Mouse (Mus musculus) forebrain, embryonic 14.5 days (tissue): ENCODE measurements around the gene Ncbp3. TPM values are rescaled to one million over a fixed set of nuclear protein-coding genes. Genes with fewer than 3 reads are reported as not detected.

Experiments
- ATAC-seq: fragments of 200-750 bp; cut with Nextera tagmentation; 2 replicates; pipeline ENCODE4 v1.8.0; 2017; ENCODE audit warnings: mild to moderate bottlenecking, moderate library complexity
- DNase-seq: peaks from one replicate; pipeline ENCODE4 v3.0.0-alpha.2; 2015; ENCODE audit warnings: low spot score
- H3K27ac ChIP-seq: fragments of 300-500 bp; sonication (generic); 2 replicates; pipeline ENCODE4 v1.5.1; 2014; ENCODE audit warnings: low read depth, mild to moderate bottlenecking, control low read depth, low read length, moderate library complexity
- H3K27me3 ChIP-seq: fragments of 300-500 bp; sonication (generic); replicated peaks from 2 replicates; pipeline ENCODE4 v1.6.1; 2014; ENCODE audit warnings: low read length, control low read depth, mixed read lengths; ENCODE audit not compliant: control insufficient read depth, insufficient read depth
- H3K36me3 ChIP-seq: fragments of 300-500 bp; sonication (generic); 2 replicates; pipeline ENCODE4 v1.6.1; 2014; ENCODE audit warnings: low read length, control low read depth; ENCODE audit not compliant: control insufficient read depth, insufficient read depth
- H3K4me1 ChIP-seq: fragments of 300-500 bp; sonication (generic); 2 replicates; pipeline ENCODE4 v1.6.1; 2014; ENCODE audit warnings: antibody characterized with exemption, low read length, control low read depth; ENCODE audit not compliant: control insufficient read depth, insufficient read depth
- H3K4me2 ChIP-seq: fragments of 300-500 bp; sonication (generic); 2 replicates; pipeline ENCODE4 v1.6.1; 2014; ENCODE audit warnings: mild to moderate bottlenecking, control low read depth, low read length
- H3K4me3 ChIP-seq: fragments of 300-500 bp; sonication (generic); 2 replicates; pipeline ENCODE4 v1.5.1; 2014; ENCODE audit warnings: low read depth, low read length, control low read depth
- H3K9ac ChIP-seq: fragments of 300-500 bp; sonication (generic); 2 replicates; pipeline ENCODE4 v1.6.1; 2014; ENCODE audit warnings: mild to moderate bottlenecking, low read length, control low read depth, moderate library complexity
- H3K9me3 ChIP-seq: fragments of 300-500 bp; sonication (generic); replicated peaks from 2 replicates; pipeline ENCODE4 v1.6.1; 2016; ENCODE audit warnings: low read length, control low read depth, mixed read lengths; ENCODE audit not compliant: control insufficient read depth
- WGBS: fragments of 180-500 bp; shearing (Covaris S2); extraction: QIAGEN DNeasy Blood & Tissue Kit; methylation state at CpG from one replicate; pipeline ENCODE4 v1.1.7; 2014; 5-methylcytosine and 5-hydroxymethylcytosine counted together
- polyA plus RNA-seq: library from polyadenylated mRNA; unstranded; fragments of >200 nt; fragmentation: Nextera tagmentation; extraction: Ambion mirVana; gene quantifications from 2 replicates; pipeline ENCODE4 v1.2.1, GENCODE M21; 2014

Gene Ncbp3
- polyA plus RNA-seq, 1 experiment from 2014 or later = 5.7 TPM

DNA sequence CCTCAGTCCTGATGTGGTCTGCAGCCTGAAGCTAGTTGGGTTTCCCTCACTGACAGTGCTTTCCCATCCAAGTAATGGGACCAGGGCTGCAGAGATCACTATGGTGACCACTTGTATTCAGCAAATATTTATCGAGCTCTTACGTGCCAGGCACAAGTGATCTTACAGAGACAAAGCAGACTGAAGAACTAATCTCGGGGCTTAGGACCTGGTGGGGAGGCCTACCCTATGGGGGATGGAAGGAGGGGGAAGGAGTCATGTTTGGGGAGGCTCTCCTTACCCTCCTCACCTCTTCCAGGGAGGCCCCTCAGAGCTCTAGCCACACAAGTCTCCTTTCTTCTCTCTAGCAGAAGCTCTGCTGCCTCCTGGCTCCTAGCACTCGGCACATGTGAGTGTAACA lies 23.8 kb upstream of the Ncbp3 start:
- H3K36me3 ChIP-seq = 0 out of 2 replicates have a peak, but pooled peaks cover 3% of the 10 kb centered on the region
- DNase-seq (no peak), ATAC-seq (no peak)
- peaks cover 18% of the 10 kb centered on the region for H3K27me3 ChIP-seq
- no peak overlapping the region for H3K4me2 ChIP-seq
- no peak overlapping the region for H3K9ac ChIP-seq
- H3K9me3 ChIP-seq = no peaks in the 10 kb centered on the region
- no peaks in the 10 kb centered on the region for H3K4me1 ChIP-seq
- WGBS = 36% methylated on average over 4 of the region's 4 CpGs
- H3K27ac ChIP-seq = no peak overlapping the region
- H3K4me3 ChIP-seq = no peak overlapping the region

DNA sequence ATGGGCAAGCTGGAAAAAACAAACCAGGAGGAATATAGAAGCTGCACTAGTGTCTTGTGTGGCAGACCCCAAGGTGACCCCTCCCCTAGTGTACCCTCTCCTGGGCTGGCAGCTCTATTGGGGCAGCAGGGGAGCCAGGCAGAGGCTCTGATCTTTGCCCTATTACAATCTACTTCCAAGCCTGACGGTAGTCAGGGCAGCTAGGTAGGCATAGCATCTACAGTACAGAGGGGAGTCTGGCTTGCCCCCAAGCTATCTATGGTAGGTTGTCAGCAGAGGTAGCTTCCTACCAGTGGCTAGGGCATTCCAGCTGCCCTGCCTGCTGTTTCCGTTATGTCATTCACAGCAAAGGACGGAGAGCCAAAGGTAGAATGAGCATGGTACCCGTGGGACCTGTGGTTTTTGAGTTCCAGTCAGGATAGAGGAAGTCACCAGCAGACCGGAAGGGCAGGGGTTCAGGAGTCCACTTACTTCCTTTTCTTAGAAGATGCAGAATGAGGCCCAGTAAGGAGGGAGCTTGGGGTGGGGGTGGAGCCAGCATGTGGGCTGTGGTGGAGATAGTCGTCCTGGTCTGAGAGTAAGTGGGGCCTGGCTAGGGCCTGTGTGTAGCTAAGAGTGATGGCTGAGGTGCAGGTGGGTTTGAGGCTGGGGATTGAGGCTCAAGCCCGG lies 23.2 kb upstream of the Ncbp3 start:
- Histone ChIP-seq H3K9me3 (no peaks in the 10 kb centered on the region), H3K36me3 (0 out of 2 replicates have a peak, but pooled peaks cover 3% of the 10 kb centered on the region), H3K9ac (no peak overlapping the region), H3K27me3 (peaks cover 18% of the 10 kb centered on the region), H3K4me1 (no peaks in the 10 kb centered on the region), H3K4me3 (no peak overlapping the region), H3K27ac (no peak overlapping the region), H3K4me2 (no peak overlapping the region)
- DNase-seq (no peak), ATAC-seq (no peak)
- 68% methylated on average over 7 of the region's 7 CpGs for WGBS

DNA sequence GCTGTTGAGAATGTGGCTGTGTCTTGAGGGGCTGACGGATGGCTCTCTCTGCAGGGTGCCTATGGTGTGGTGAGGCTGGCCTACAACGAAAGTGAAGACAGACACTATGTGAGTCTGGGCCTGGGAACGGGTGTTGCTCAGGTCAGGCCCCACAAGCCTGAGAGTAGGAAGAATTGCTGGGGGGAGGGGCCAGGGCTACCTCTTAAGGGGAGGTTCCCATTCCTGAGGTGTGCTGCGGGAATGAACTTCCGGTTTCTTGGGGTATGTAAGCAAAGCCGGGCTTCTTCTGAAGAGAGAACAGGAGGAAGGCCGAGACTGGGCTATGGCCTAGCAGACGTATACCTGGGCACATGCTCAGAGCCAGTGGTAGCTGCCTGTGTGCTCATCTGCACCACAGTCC lies 20.6 kb upstream of the Ncbp3 start:
- H3K4me3 ChIP-seq = no peak overlapping the region
- no peaks in the 10 kb centered on the region for H3K27me3 ChIP-seq
- H3K27ac ChIP-seq = no peak overlapping the region
- WGBS = 64% methylated on average over 8 of the region's 8 CpGs
- H3K36me3 ChIP-seq = 0 out of 2 replicates have a peak, but pooled peaks cover 3% of the 10 kb centered on the region
- DNase-seq (no peak), ATAC-seq (no peak)
- no peak overlapping the region for H3K9ac ChIP-seq
- no peak overlapping the region for H3K4me2 ChIP-seq
- H3K4me1 ChIP-seq = peaks cover 7% of the 10 kb centered on the region; the same call in 1 of the 2 replicates
- H3K9me3 ChIP-seq = no peaks in the 10 kb centered on the region

DNA sequence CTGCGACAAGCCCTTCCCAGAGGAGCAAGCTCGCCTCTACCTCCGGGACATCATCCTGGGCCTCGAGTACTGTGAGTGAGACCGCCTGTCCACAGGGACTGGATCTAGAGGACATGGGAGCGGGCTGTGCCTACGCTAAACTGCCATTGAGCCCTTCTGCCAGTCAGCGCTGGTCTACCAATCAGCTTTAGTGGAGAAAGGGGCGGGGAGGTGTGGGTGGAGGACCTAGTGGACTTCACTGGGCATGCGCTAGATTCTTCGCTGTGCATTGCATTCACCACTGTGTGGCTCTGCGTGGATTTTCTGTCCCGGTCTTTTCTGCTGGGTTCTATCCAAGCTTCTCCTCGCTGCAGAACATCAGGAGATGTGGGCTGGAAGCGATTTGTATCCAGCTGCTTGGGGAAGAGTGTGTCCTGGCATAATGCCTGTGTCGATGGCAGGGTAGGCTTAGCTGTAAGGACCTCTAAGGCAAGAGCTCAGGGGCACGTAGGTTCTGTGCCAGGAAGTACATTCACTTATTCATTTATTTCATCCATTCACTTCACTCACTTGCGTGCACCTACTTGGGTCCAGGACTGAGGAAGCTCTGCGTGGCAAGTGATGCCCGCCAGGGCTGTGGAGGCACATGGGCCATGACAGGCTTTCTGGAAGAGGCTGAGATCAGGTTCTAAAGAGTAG lies 16.6 kb upstream of the Ncbp3 start:
- 24% methylated on average over 20 of the region's 20 CpGs for WGBS
- Histone ChIP-seq H3K9me3 (no peaks in the 10 kb centered on the region), H3K9ac (peak overlapping the region; percentile 43; the same call in 1 of the 2 replicates), H3K27ac (peak overlapping the region; percentile 15; the same call in 1 of the 2 replicates), H3K27me3 (no peaks in the 10 kb centered on the region), H3K4me3 (peak overlapping the region; percentile 17), H3K36me3 (0 out of 2 replicates have a peak, but pooled peaks cover 3% of the 10 kb centered on the region), H3K4me2 (peak overlapping the region; percentile 55), H3K4me1 (peaks cover 7% of the 10 kb centered on the region; the same call in 1 of the 2 replicates)
- ATAC-seq (peak; percentile 94), DNase-seq (peak; percentile 97)

DNA sequence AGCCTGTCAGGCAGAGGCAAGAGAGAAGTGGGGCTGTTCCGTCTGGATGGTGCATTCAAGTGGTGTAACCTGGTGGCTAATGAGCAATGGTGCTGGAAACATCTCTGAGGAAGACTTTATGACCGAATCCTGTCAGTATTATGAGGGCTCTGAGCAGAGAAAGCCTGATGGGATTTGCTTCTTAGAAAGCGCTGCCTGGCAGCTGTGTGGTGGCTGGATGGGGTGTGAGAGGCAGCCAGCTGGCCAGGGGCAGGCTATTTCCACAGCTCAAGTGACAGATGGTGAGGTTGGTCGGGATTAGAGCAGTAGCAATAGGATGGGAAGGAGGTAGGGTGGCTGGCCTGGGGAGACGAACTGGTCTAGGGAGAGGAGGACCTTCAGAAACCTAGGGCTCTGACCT lies 16.0 kb upstream of the Ncbp3 start:
- ATAC-seq (no peak), DNase-seq (no peak)
- H3K4me2 ChIP-seq = peak overlapping the region; percentile 55; the same call in 1 of the 2 replicates
- H3K4me1 ChIP-seq = peaks cover 7% of the 10 kb centered on the region; the same call in 1 of the 2 replicates
- H3K9ac ChIP-seq = peak overlapping the region; percentile 43; the same call in 1 of the 2 replicates
- H3K27me3 ChIP-seq = no peaks in the 10 kb centered on the region
- 67% methylated on average over 5 of the region's 5 CpGs for WGBS
- H3K9me3 ChIP-seq = no peaks in the 10 kb centered on the region
- H3K36me3 ChIP-seq = no peaks in the 10 kb centered on the region
- H3K4me3 ChIP-seq = no peak overlapping the region
- H3K27ac ChIP-seq = peak overlapping the region; percentile 15; the same call in 1 of the 2 replicates

DNA sequence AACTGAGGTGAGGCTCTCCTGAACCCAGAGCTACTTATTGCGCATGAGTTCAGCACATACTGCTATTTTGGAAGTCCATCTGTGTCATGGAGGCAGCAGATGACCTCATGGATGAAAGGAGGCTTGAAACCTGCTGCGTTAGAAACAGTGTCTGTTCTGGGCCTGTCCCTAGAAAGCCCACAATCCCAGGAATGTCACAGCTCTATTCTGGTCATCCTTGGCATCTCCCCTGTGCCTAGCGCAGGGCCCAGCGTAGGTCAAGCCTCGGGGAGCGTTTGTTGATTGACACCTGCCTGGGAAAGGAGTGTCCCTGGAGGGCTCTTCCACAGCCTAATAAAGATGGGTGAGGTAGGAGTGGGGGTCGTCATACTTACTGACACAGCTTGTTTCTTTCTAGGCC lies 11.5 kb upstream of the Ncbp3 start:
- H3K4me1 ChIP-seq = peaks cover 6% of the 10 kb centered on the region; the same call in 1 of the 2 replicates
- H3K4me3 ChIP-seq = no peak overlapping the region
- H3K4me2 ChIP-seq = no peak overlapping the region
- no peak overlapping the region for H3K9ac ChIP-seq
- no peak for ATAC-seq
- no peaks in the 10 kb centered on the region for H3K27me3 ChIP-seq
- WGBS = 84% methylated on average over 7 of the region's 7 CpGs
- no peak for DNase-seq
- H3K27ac ChIP-seq = no peak overlapping the region
- no peaks in the 10 kb centered on the region for H3K9me3 ChIP-seq
- H3K36me3 ChIP-seq = peaks cover 6% of the 10 kb centered on the region; the same call in 1 of the 2 replicates

DNA sequence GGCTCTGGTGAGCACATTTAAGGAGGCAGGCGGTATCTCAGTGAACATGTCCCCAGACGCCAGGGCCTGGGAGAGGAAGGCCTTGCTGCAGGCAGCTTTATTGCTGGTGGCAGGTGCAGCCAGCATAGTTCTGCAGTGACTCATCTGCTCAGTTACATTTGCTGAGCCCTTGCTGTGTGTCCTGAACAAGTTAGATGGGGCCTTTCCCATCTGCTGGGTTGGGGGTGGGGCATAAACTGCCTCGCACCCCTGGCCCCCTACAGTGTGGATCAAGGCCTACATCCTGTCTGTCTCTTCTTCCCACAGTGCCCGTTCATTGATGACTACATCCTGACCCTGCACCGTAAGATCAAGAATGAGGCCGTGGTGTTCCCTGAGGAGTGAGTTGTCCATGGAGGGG lies 10.7 kb upstream of the Ncbp3 start:
- no peaks in the 10 kb centered on the region for H3K4me1 ChIP-seq
- ATAC-seq (no peak), DNase-seq (no peak)
- WGBS = 69% methylated on average over 6 of the region's 6 CpGs
- H3K4me3 ChIP-seq = no peak overlapping the region
- H3K27ac ChIP-seq = no peak overlapping the region
- H3K9me3 ChIP-seq = no peaks in the 10 kb centered on the region
- H3K27me3 ChIP-seq = no peaks in the 10 kb centered on the region
- H3K36me3 ChIP-seq = peaks cover 6% of the 10 kb centered on the region; the same call in 1 of the 2 replicates
- no peak overlapping the region for H3K9ac ChIP-seq
- no peak overlapping the region for H3K4me2 ChIP-seq

DNA sequence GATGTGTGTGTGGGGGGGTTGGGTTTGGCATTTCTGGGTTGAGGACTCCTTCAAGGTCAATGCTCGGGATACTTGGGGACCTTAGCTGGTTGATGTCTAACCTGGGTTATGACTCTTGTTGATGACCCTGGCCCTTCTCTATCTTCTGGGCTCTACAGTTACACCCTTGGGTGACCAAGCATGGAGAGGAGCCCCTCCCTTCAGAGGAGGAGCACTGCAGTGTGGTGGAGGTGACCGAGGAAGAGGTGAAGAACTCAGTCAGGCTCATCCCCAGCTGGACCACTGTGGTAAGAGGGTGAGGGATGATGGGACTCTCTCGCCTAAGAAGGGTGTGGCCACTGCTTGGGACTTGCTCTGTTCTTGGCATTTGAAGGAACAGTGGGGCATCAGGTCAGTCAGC lies 9.9 kb upstream of the Ncbp3 start:
- Histone ChIP-seq H3K9ac (no peak overlapping the region), H3K9me3 (no peaks in the 10 kb centered on the region), H3K4me2 (no peak overlapping the region), H3K4me1 (no peaks in the 10 kb centered on the region), H3K27ac (no peak overlapping the region), H3K27me3 (no peaks in the 10 kb centered on the region), H3K4me3 (no peak overlapping the region), H3K36me3 (peaks cover 6% of the 10 kb centered on the region; the same call in 1 of the 2 replicates)
- 79% methylated on average over 3 of the region's 3 CpGs for WGBS
- no peak for DNase-seq
- no peak for ATAC-seq
